Mouse (Mus musculus): Measurements from ENCODE around the gene Ttc28.

Gene Ttc28

DNA sequence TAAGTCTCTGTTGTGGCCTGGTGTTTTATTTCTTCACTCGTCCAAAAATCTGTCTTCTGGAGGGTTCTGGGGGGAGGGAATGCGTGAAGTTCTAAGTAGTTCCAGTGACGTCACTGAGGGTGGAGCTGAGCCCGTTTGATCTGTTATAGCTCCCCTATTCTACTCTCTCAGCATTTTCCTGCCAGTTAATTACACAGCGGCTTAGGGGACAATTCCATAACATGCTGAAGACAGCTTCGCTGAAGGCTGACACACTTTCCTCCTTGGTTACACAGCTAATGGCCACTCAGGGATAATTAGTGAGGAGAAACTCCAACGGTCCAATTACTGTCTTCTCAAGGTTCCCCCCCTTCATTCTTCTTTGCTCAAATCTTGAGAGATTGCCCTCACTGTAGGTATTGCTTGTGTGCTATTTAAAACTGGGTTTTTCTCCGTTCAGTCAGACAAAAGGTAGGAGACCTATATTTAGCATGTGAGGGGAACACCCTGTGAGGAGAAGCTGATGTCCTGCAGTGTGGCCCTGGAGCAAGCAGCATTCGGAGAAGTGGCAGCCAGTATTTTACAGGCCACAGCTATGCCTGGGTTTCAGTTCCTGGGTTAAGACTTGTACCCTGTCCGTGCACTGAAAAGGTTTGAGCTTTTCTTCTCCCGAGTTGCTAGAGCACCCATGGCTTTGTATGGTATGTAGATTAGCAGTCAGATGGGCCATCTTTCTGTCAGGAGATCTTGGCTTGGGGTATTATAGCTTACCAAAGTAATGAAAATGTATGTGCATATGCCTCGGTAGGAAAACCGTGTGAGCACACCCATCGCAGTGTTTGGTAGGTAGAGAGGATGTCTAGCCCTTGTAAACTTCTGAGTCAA is 126.9 kb downstream of the Ttc28 start:
- DNase-seq (ENCODE audit: low read depth in 2 of 2, low spot score in 2 of 2): no peak

DNA sequence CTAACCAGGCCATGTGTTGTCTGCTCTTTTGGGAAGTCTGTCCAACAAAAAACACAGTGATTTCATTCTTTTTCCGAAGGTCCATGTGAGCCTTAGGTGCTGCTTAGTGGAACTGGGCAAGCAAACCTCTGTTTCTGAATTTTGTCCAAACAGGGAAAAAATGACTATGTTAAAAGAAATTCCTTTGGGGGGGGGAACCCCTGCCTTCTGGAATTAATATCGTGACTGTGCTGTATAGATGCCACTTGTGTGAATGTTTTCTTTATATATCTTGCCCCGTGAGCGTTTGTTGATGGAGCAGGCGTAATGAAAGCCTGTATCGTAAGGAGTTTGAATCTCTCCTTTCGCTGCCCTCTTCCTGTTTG is 127.5 kb downstream of the Ttc28 start:
- DNase-seq (ENCODE audit: low read depth in 2 of 2, low spot score in 2 of 2): no peak

DNA sequence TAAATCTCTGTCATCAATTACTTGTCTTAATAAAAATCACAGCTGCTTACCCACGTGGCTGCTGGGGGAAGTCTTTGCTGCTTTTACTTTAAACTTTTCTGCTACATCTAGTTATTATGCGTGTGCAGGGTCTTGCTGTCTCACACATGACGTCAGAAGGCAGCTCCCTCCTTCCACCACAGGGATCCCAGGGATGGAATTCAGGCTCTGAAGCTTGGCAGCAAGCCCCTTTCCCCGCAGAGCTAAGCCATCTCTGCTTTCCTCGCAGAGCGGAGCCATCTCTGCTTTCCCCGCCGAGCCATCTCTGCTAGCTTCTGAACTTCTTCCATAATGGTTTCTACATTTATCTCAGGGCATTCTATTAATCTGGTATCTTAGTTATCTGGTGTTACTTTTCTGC is 128.3 kb downstream of the Ttc28 start:
- no peak for DNase-seq (ENCODE audit: low read depth in 2 of 2, low spot score in 2 of 2)

DNA sequence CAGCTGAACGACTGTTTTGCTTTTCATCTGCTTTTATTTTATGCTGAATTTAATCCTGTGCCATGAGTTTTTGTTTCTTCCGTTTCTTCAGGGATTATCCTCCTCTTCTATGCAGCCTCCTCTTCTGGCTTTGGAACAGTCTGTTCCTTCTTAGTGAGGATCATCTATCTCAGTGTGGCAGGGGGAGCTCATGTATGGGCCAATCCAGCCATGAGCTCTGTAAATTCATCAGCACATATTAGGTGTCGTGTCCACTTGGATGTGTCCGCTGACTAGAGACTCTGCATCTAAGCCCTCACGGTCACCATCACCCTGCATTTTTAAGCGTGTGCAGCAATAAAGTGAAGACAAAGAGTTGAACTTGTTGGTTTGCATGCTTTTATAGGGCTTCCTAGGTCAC is 128.8 kb downstream of the Ttc28 start:
- DNase-seq (ENCODE audit: low read depth in 2 of 2, low spot score in 2 of 2): no peak

DNA sequence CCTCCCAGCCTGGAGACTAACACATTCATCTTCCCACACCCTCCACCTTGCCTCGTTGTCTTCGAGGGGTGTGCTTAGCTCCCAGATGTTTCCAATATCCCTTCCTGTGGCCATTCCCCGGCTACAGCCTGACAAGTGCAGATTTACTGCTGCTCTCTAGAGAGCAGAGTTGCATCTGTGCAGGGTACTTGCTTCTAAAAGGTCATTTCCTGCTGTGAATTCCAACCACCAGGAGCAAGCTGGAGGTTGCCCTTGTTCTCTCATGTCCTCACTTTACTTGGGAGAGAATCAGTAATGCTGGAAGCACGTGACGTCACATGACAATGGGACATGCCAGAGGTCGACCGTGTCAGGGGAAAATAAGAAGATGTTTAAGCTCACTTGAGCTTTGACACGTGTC is 131.7 kb downstream of the Ttc28 start:
- no peak for DNase-seq (ENCODE audit: low read depth in 2 of 2, low spot score in 2 of 2)

DNA sequence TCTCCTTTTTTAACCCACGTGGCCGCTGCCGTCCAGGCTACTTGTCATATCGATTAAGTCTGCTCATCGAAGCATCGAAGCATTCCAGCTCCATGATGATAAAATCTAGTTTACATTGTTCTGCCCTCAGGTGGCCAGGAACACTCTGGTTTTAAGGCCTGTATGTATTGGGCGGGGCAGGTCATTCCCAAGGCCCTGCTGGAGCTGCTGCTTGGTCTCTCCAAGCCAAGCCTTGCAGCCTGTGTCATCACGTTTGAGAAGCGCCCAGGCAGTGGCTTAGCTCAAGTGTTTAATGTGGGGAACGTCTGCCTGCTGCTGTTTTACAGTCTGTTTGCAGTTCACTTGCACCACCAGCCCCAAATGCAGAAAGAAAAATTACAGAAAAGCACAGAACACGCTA is 132.5 kb downstream of the Ttc28 start:
- DNase-seq (ENCODE audit: low read depth in 2 of 2, low spot score in 2 of 2): no peak

DNA sequence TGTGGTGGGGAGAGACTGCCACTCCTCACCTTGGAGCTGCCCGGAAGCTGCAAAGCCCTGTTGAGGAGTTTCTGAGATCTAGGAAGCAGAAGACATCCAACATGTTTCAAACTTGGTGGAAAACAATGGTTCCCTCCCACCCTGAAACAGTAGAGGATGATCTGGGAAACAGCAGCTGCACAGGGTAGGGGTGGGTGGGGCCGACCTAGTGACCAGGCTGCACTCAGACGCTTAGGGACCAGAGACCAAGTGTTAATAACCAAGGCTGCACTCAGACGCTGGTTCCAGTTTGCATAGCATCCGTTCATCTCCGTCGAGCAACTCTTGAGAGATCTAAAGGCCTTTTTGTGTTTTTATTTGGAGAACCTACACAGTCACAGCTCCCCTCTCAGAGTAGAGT is 133.0 kb downstream of the Ttc28 start:
- DNase-seq (ENCODE audit: low read depth in 2 of 2, low spot score in 2 of 2): no peak

DNA sequence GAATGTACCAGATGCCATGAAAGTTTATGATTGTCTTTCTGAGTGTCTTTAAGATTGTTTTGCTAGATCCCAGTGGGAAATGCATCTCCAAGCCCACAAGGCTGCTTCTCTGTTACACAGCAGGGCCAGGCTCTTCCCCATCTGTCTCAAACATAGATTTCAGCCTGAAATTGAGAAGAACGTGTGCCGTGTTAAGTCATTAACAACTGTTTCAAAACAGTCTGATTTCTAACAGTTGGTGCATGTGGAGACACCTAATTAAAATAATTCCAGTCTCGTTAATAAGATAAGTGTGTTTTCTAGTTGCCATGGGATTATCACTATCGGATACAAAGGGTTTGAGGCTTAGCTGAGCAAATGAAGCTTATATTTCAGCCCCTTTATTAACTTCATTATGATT is 135.4 kb downstream of the Ttc28 start:
- no peak for DNase-seq (ENCODE audit: low read depth in 2 of 2, low spot score in 2 of 2)

DNA sequence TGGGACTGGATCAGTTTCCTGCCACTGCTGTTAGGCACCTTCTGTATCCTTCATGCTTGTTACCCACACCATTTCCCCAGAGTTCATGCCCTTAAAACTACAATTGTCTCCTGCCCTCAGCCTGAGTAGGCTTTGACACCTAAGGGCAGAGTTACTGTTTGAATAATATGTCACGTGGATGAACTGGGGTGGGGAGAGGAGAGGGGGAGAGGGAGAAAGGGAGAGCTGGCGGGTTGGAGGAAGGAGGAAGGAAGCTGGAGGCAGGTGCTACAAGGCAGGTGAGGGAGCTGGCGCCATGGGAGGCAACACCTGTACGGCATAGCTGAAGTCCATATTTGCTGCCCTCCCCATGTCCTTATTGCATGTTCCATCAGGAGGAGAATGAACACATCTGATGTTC is 137.7 kb downstream of the Ttc28 start:
- DNase-seq (ENCODE audit: low read depth in 2 of 2, low spot score in 2 of 2): no peak

DNA sequence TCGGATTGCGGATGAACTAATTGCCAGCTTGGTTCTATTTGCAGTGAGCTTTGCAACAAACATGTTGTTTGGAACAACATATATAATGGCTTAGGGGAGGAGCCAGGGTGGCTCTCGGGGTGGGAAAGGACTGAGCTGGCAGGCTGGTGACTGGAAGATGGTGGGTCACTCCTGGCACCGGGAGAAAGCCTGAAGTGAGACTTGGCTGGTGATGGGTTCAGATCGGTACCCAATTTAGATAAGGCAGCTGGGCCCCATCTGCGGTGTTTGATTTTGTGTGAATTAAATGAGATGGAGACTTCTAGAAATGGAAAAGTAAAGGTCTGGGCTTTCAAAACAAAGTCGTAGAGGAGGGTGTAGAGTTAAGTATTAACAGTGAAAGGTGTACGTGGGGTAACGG is 142.7 kb downstream of the Ttc28 start:
- DNase-seq (ENCODE audit: low read depth in 2 of 2, low spot score in 2 of 2): no peak

DNA sequence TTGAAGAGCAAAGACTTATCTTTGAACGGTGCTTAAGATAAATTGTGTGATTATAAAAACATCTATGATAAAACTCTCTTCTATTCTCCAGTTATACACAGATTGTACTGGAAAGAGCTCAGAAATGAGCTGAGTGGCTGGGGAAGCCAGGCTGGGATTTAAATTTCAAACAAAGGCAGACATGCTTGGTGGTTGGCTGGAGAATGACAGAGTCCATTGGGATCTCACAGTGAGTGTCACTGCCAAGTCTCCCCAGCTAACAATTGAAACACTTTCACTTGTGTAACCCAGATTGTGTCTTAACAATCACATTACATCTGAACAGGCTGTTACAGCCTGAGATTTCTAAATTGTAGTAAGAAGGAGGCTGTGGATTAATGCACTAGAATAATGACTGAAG is 143.3 kb downstream of the Ttc28 start:
- DNase-seq (ENCODE audit: low read depth in 2 of 2, low spot score in 2 of 2): no peak

DNA sequence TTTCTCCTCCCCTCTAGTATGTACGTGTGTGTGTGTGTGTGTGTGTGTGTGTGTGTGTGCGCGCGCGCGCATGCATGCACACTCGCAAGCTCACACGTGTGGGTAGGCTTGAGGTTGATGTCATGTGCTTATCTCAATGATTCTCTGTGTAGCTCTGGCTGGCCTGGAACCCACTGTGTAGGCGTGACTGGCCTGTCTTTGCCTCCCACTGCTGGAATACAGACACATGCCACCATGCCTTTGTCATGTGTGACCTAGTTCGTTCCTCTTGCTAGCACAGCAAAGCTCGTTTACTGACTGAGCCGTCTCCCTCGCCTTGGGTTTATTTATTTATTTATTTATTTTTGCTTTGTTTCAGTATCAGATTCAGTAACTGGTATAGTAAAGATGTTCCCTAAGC is 145.0 kb downstream of the Ttc28 start:
- DNase-seq (ENCODE audit: low read depth in 2 of 2, low spot score in 2 of 2): no peak

DNA sequence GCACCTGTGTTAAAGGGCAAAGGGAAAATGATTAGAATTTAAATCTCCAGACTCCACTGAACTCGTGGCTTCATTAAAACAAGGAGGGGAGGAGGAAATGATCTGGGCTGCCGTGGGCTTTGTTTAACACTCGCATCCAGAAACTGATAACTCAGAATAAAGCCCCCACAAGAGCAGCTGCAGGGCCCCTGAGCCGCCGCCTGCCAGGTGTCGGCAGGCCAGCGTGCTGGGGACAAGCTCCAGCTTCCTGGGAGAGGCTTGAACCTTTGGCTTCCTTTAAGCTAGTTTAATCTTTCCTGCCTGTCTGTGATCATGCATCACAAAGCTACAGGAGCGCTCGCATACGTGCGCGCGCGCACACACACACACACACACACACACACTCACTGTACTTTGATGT is 145.9 kb downstream of the Ttc28 start:
- no peak for DNase-seq (ENCODE audit: low read depth in 2 of 2, low spot score in 2 of 2)

DNA sequence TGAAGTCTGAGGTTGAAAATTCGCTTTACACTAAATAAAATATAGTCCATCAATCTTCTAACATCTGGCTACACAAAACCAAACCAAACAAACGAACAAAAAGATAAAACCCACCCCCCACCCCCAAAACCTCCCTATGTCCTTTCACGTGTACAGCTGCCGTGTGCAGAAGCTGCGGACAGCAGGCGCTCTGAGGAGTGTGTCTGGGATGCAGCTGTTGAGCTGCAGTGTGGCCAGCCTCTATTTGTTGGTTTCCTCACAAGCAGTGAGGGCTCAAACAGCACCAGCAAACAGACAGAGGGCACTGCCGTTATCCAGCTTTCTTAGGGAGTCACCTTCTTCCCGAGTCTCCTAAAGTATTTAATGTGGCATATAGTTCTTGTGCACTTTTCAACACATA is 146.6 kb downstream of the Ttc28 start:
- no peak for DNase-seq (ENCODE audit: low read depth in 2 of 2, low spot score in 2 of 2)

DNA sequence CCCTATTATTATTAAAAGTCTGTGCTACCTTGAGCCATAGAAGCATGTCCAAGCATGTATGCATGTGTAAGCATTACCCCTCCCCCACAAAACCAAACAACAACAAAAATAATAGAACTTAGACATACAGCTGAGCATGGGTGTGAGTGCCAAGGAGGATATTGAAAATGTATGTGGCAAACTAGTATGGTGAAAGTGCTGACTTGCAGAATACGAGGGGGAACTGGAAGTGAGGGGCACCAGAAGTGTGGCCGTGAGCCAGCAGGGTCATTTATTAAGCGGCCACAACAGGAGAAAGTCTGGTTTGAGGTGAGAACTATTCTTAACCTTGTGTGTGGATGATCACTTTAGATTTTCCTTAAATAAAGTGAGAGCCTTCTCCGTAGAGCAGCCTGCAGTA is 148.7 kb downstream of the Ttc28 start:
- no peak for DNase-seq (ENCODE audit: low read depth in 2 of 2, low spot score in 2 of 2)

DNA sequence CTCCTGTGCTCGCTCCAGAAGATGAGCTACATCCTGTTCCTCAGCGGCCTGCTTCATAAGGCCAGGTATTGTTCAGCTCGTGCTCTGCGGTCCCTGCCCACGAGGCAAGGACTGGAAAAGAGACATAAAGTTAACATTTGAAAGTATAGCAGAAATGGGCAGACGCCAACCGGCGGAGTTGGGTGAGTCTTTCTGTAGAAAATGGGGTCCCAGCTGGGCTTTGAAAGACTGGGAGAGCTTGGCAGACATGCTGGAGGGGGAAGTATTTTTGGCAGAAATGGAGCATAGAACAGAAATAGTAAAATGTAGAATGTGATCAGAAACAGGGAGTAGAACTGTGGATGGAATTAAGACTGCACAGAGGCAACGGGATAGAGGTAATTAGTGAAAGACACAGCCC is 149.3 kb downstream of the Ttc28 start:
- DNase-seq (ENCODE audit: low read depth in 2 of 2, low spot score in 2 of 2): no peak

DNA sequence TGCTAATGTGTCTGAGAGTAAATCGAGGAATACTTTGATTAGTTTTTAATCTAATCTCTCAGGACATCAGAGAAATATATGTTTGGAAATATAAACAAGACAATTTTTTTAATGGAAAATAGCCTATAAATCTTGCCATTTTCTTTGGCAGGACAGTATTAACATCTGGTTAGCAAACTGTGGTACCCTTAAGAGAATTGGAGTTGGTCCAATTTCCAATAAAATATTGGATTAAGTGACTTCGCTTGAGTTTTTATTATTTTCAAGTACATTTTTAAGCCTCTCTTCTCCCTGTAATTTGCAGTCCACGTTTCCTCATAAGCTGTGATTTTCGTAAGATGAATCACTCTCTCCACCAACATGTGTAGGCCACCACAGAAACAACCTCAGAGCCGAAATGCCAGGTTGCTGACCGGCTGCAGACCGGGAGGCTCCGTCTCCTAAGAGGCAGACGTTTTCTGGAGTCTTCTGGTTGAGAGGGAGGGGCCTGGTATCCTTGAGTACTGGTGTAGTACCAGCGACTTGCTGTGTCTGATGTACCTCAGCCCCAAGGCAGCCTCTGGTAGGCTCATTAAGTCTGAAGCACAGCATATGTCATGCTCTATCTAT is 153.2 kb downstream of the Ttc28 start:
- DNase-seq (ENCODE audit: low read depth in 2 of 2, low spot score in 2 of 2): no peak

DNA sequence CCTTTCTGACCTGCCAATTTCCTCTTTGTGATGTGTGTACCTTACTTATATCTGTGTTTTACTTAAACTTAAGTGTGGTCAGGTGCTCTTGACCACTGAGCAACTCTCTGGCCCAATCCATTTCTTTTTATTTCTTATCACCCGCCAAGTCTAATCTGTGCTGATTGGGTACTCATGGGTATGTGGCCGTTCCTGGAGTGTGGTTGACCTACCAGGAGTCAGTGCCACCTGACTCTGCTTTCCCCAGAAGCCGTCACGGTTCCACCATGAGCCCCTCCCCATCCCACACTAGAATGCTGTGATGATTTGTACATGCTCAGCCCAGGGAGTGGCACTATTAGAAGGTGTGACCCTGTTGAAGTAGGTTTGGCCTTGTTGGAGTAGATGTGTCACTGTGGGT is 153.9 kb downstream of the Ttc28 start:
- DNase-seq (ENCODE audit: low read depth in 2 of 2, low spot score in 2 of 2): no peak

DNA sequence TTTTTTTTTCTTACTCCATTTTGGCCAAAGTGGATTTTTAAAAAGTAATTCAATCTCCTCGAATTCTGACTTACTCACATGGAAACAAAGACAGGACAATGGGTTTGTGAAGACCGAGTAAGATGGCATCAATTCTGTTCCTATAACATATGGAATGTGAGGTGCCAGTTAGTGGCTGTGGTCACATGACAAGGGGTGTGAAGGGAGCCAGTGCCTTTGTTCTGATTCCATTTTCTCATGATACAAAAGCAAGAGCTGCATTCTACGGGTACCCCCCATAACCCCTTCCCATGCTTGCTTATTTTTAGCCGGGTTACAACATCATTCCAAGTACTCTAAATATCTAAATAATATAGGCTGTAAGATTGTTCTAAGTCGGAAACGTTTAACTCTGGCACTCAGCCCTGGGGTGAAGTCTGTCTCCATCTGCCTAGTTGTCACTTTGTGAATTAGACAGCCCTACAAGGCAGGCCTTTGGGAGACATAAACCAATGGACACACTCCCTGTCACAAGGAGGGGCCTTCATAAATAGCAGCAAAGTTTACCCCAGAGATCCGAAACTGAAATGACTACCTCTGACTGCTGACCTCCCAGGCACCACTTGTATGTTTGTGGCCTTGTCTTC is 157.6 kb downstream of the Ttc28 start:
- DNase-seq (ENCODE audit: low read depth in 2 of 2, low spot score in 2 of 2): no peak

DNA sequence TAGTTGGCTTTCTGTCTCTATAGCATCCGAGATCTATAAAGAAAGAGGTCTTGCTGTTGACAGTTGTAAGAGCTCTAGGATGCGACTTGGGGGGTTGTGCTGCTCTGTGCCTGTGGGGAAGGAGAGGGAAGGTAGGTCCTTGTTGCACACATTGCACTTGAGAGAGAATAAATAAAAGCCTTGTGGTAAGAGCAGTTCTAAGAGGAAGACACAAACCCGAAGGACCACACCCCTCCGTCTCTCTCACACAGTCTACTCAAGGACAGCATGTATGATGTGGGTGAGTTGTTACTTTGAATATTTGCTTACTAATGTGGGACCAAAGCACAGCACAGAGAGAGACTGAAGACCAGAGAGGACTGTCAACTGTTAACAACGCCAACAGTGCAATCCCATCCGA is 160.2 kb downstream of the Ttc28 start:
- peak; percentile 33 to 55 for DNase-seq (ENCODE audit: low read depth in 2 of 2, low spot score in 2 of 2)

DNA sequence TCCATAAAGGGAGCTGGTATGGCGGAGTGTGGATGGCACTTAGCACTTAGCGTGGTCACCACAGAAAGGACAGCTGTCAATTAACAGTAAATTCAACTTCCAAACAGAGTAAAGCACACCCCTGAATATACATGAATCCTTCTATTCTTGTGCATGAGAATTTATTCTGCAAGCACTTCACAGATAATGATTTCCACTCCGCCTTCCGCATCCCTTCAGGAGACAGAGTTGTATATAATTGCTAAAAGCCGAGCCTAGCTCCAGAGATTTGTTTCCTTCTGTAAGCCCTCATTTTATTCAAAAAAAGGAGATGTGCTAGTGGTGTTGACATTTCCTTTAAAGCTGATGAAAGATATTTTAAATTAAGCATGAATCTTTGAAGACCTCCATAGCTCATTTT is 162.3 kb downstream of the Ttc28 start:
- DNase-seq (ENCODE audit: low read depth in 2 of 2, low spot score in 2 of 2): no peak

DNA sequence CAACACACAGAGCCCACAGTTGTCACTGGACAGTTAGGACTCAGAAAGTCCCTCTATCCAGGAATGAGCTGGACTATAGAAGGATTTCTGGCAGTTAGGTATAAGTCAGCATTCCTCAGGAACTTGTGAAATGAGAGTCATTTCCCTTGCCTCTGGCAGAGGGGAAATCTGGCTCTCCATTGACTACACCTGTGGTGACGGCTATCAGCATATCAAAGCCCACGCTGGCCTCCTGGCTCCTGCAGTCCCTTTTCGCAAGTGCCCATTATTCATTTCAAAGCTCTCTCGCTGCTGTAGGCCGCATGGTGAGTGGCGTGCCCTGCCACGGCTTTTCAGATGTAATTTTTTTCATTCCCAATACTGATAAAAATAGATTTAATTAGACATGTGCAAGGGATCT is 164.6 kb downstream of the Ttc28 start:
- no peak for DNase-seq (ENCODE audit: low read depth in 2 of 2, low spot score in 2 of 2)

DNA sequence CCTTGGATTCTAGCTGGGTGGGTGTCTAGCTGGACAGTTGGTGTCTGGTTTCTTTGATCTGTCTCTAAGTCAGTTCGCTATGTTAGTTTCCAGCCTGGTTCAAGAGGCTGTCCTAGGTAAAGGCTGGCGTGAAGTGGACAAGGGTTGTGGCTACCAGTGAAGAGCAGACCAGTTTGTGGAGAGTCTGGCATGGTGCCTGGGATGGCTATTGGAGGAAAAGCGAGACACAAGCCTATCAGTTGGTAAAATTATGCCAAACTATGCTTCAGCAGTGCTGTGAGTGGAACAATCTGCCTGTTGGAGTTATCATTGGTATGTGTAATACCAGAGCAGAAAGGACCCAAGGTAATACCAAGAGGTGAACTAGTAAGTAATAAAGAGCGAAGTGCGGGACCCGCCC is 166.8 kb downstream of the Ttc28 start:
- no peak for DNase-seq (ENCODE audit: low read depth in 2 of 2, low spot score in 2 of 2)

Measured in CD8-positive naive resting alpha-beta T cell, adult 2 months (primary cell).